In genomic region chr9:44485105-44485515, GRCm38 (mm10) we compare ENCODE assay signal across 9 mouse cellular contexts. TPM values are rescaled to one million over a fixed set of nuclear protein-coding genes. Genes with fewer than 3 reads are reported as not detected.
A peak's percentile ranks its signal among the peaks of the same experiment; 100 is the strongest.
DNase-seq lines count a peak whose midpoint lies in the region; ATAC-seq and TF ChIP-seq lines count a peak whose summit lies in the region.
"Had no signal": no experiment of that assay in that cellular context is flagged by ENCODE, and none has a peak within 500 bp of the region (broad histone marks: within the 10 kb centered on the region; RNA-seq: fewer than 3 reads in every experiment).

No protein-coding gene starts in this region.

- 34% methylated on average over 6 of the region's 6 CpGs for WGBS in forebrain, embryonic 15.5 days
- 48% methylated on average over 6 of the region's 6 CpGs for WGBS in neural tube, embryonic 13.5 days

- H3K9me3 ChIP-seq in forebrain, embryonic 15.5 days = no peaks in the 10 kb centered on the region
- H3K9me3 ChIP-seq in neural tube, embryonic 13.5 days = no peaks in the 10 kb centered on the region

- intact Hi-C loops in left cerebral cortex, adult 2 months (cut with DNase I) = no loop called here

- no peak for TF ChIP-seq CTCF in left cerebral cortex, adult 2 months (IDR thresholded peaks at IDR 0.05)

- no peaks in the 10 kb centered on the region for H3K36me3 ChIP-seq in forebrain, embryonic 15.5 days
- H3K36me3 ChIP-seq in neural tube, embryonic 13.5 days = no peaks in the 10 kb centered on the region

- H3K9ac ChIP-seq in forebrain, embryonic 15.5 days (replicated peaks) = peak overlapping the region; percentile 99
- H3K9ac ChIP-seq in neural tube, embryonic 13.5 days = peak overlapping the region; percentile 99

- H3K4me2 ChIP-seq in forebrain, embryonic 15.5 days (replicated peaks) = peak overlapping the region; percentile 87
- H3K4me2 ChIP-seq in neural tube, embryonic 13.5 days = peak overlapping the region; percentile 98

- ATAC-seq in forebrain, embryonic 15.5 days (replicated peaks) = no peak
- ATAC-seq in neural tube, embryonic 13.5 days (ENCODE audit: low read depth) = no peak

- H3K27me3 ChIP-seq in forebrain, embryonic 15.5 days = no peaks in the 10 kb centered on the region
- H3K27me3 ChIP-seq in neural tube, embryonic 13.5 days = no peaks in the 10 kb centered on the region

- H3K27ac ChIP-seq in left cerebral cortex, adult 2 months = peak overlapping the region; percentile 28; the same call in 1 of the 2 replicates
- H3K27ac ChIP-seq in forebrain, embryonic 15.5 days (replicated peaks) = 0 out of 2 replicates have a peak overlapping the region, but pooled peaks have one; percentile 6
- H3K27ac ChIP-seq in neural tube, embryonic 13.5 days (replicated peaks) = no peak overlapping the region

- peaks cover 82% of the 10 kb centered on the region for H3K4me1 ChIP-seq in forebrain, embryonic 15.5 days
- peaks cover 78% of the 10 kb centered on the region for H3K4me1 ChIP-seq in neural tube, embryonic 13.5 days (replicated peaks)

- peak overlapping the region; percentile 98 for H3K4me3 ChIP-seq in left cerebral cortex, adult 2 months
- peak overlapping the region; percentile 97 for H3K4me3 ChIP-seq in forebrain, embryonic 15.5 days
- H3K4me3 ChIP-seq in neural tube, embryonic 13.5 days = peak overlapping the region; percentile 96

- DNase-seq in left cerebral cortex, adult 2 months (ENCODE audit: extremely low spot score in 1 of 2, low spot score in 2 of 2) = no peak
- DNase-seq in left cerebral cortex, adult 8-10 months (ENCODE audit: low spot score in 2 of 2) = no peak
- peak; percentile 27 for DNase-seq in kidney, postnatal 10 days
- no peak for DNase-seq in B cell, adult 2 months
- DNase-seq in frontal cortex, postnatal 14 days (ENCODE audit: low spot score in 2 of 2) = no peak
- DNase-seq in thymus, postnatal 36 days = no peak

RNA-seq across cellular contexts. Expression of gene Bcl9l, which starts 2.5 kb away (rescaled TPM):
- 10 to 100 TPM; 58.6 to 63.4 TPM for total RNA-seq in left cerebral cortex, adult 2 months (2021)
- total RNA-seq in left cerebral cortex, adult 8-10 months (2022) = 10 to 100 TPM; 60.4 to 67.8 (median 61.9) TPM
- 13.6 and 14.4 TPM in 2 replicates for polyA plus RNA-seq in forebrain, embryonic 15.5 days (2015; fragmentation: Nextera tagmentation; extraction: Ambion mirVana)
- polyA plus RNA-seq in neural tube, embryonic 13.5 days (2015; fragmentation: Nextera tagmentation; extraction: Ambion mirVana) = 9.4 and 9.6 TPM in 2 replicates

RNA-seq across cellular contexts. Expression of gene Upk2, which starts 30.3 kb away (rescaled TPM):
- total RNA-seq in left cerebral cortex, adult 2 months (2021) = not detected
- total RNA-seq in left cerebral cortex, adult 8-10 months (2022) = not detected
- not detected in 2 replicates for polyA plus RNA-seq in forebrain, embryonic 15.5 days (2015; fragmentation: Nextera tagmentation; extraction: Ambion mirVana)
- not detected in 2 replicates for polyA plus RNA-seq in neural tube, embryonic 13.5 days (2015; fragmentation: Nextera tagmentation; extraction: Ambion mirVana)
- total RNA-seq: heart, adult 18-20 months had no signal

RNA-seq across cellular contexts. Expression of gene Foxr1, which starts 44.2 kb away (rescaled TPM):
- total RNA-seq in left cerebral cortex, adult 2 months (2021) = not detected
- total RNA-seq in left cerebral cortex, adult 8-10 months (2022) = not detected
- polyA plus RNA-seq in forebrain, embryonic 15.5 days (2015; fragmentation: Nextera tagmentation; extraction: Ambion mirVana) = not detected in 2 replicates
- polyA plus RNA-seq in neural tube, embryonic 13.5 days (2015; fragmentation: Nextera tagmentation; extraction: Ambion mirVana) = not detected in 2 replicates
- total RNA-seq: heart, adult 18-20 months had no signal
